Mouse (Mus musculus): Measurements from ENCODE around the gene Rps6ka1. TPM values are rescaled to one million over a fixed set of nuclear protein-coding genes. Genes with fewer than 3 reads are reported as not detected.
A peak's percentile ranks its signal among the peaks of the same experiment; 100 is the strongest.

The Rps6ka1 gene
- polyA plus RNA-seq, 1 experiment from 2014 or later = 30.0 TPM

GRCm38 (mm10) chr4:133885991-133886501, 1.6 kb downstream of the Rps6ka1 start:
- H3K9me3 ChIP-seq (ENCODE audit: control insufficient read depth, low read length) = no peaks in the 10 kb centered on the region
- ATAC-seq (ENCODE audit: insufficient read depth, low FRiP score, low TSS enrichment) (no peak), DNase-seq (ENCODE audit: low spot score) (no peak)
- peak overlapping the region; percentile 24; the same call in 1 of the 2 replicates for H3K4me2 ChIP-seq (ENCODE audit: low read depth)
- WGBS = 10% methylated on average over 10 of the region's 10 CpGs
- H3K36me3 ChIP-seq (ENCODE audit: control insufficient read depth, insufficient read depth, low read length) = no peaks in the 10 kb centered on the region
- no peaks in the 10 kb centered on the region for H3K27me3 ChIP-seq (ENCODE audit: control insufficient read depth, insufficient read depth, low read length)
- 0 out of 2 replicates have a peak, but pooled peaks cover 2% of the 10 kb centered on the region for H3K4me1 ChIP-seq (ENCODE audit: control insufficient read depth, insufficient read depth, low read length)
- H3K4me3 ChIP-seq (ENCODE audit: low read depth, low read length) = no peak overlapping the region
- no peak overlapping the region for H3K9ac ChIP-seq (ENCODE audit: low read length)
- H3K27ac ChIP-seq (ENCODE audit: low read depth, low read length) = no peak overlapping the region

DNA sequence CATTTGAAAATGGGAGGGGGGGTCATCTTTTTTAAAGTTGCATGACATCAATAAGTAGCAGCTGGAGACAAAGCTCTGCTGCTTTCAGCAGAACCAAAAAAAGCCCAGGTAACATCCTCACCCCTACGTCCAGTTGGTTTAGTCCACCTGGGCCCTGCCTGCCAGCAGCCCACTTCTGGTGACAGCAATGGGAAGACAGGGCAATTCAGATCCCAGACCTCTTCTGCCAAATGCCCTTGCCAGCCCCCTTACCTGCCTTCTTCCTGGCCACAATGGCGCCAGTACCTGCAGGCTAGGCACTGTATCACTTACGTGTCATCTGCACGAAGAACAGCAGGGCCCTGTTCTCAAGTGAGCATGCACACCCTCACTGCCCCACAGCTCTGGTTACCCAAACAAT, 2.3 kb downstream of the Rps6ka1 start:
- 81% methylated on average over 4 of the region's 4 CpGs for WGBS
- Histone ChIP-seq H3K4me1 (ENCODE audit: control insufficient read depth, insufficient read depth, low read length) (0 out of 2 replicates have a peak, but pooled peaks cover 2% of the 10 kb centered on the region), H3K27me3 (ENCODE audit: control insufficient read depth, insufficient read depth, low read length) (no peaks in the 10 kb centered on the region), H3K9ac (ENCODE audit: low read length) (no peak overlapping the region), H3K36me3 (ENCODE audit: control insufficient read depth, insufficient read depth, low read length) (no peaks in the 10 kb centered on the region), H3K9me3 (ENCODE audit: control insufficient read depth, low read length) (no peaks in the 10 kb centered on the region), H3K4me2 (ENCODE audit: low read depth) (no peak overlapping the region; the same call in 1 of the 2 replicates), H3K27ac (ENCODE audit: low read depth, low read length) (no peak overlapping the region), H3K4me3 (ENCODE audit: low read depth, low read length) (no peak overlapping the region)
- ATAC-seq (ENCODE audit: insufficient read depth, low FRiP score, low TSS enrichment) (no peak), DNase-seq (ENCODE audit: low spot score) (no peak)

- H3K27me3 ChIP-seq (ENCODE audit: control insufficient read depth, insufficient read depth, low read length) = no peaks in the 10 kb centered on the region
- no peak overlapping the region for H3K4me2 ChIP-seq (ENCODE audit: low read depth)
- 92% methylated on average over 3 of the region's 3 CpGs for WGBS
- no peak for DNase-seq (ENCODE audit: low spot score)
- no peak overlapping the region for H3K9ac ChIP-seq (ENCODE audit: low read length)
- H3K4me1 ChIP-seq (ENCODE audit: control insufficient read depth, insufficient read depth, low read length) = 0 out of 2 replicates have a peak, but pooled peaks cover 2% of the 10 kb centered on the region
- H3K9me3 ChIP-seq (ENCODE audit: control insufficient read depth, low read length) = no peaks in the 10 kb centered on the region
- no peak overlapping the region for H3K27ac ChIP-seq (ENCODE audit: low read depth, low read length)
- H3K4me3 ChIP-seq (ENCODE audit: low read depth, low read length) = no peak overlapping the region
- no peak for ATAC-seq (ENCODE audit: insufficient read depth, low FRiP score, low TSS enrichment)
- H3K36me3 ChIP-seq (ENCODE audit: control insufficient read depth, insufficient read depth, low read length) = no peaks in the 10 kb centered on the region
These were observed 2.7 kb downstream of the Rps6ka1 start for GRCm38 (mm10) chr4:133884888-133885287.

DNA sequence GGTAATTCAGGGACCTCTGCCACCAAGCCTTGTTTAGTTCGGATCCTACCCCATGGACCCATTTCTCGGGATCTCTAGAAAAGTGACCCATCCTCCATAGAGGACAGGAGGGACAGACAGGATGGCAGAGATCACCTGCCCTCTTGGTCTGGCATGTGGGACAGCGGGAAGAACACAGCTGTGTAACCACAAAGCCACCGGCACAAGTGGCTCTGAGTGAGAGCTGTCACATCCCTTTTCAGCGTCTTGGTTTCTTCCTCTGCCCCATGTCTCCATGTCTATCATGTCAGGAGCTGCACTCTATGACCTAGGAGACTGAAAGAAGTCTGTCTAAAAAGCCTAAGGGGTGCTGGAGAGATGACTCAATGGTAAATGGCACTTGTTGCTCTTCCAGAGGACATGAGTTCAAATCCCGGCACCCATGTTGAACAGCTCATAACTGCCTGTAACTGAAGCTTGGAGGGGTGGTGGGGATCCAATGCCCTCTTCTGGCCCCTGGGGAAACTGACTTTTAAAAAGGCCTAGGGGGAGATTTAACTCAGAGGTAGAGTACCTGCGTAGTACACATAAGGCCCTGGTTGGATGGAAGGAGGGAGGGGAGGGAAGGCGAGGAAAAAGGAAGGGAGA, 3.4 kb downstream of the Rps6ka1 start:
- H3K27ac ChIP-seq (ENCODE audit: low read depth, low read length) = no peak overlapping the region

DNA sequence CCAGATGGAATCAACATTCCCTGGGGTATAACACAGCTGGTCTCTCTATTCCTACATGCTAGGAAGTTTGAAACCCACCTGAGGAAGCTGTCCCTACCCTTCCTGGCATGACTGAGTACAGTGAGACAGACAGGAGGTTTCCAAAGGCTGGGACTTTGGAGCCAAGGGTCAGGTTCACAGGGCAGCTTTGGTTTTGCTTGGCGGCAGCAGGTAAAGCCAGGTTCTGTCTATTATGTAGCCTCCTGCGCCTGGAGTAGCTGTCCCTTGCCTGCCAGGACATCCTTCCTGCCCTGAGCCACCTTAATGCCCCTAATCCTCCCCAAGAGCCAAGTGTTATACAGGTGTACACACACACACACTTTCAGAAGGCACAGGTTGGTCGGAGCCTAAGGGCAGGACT, 5.7 kb downstream of the Rps6ka1 start:
- 83% methylated on average over 3 of the region's 3 CpGs for WGBS
- H3K4me2 ChIP-seq (ENCODE audit: low read depth) = no peak overlapping the region
- H3K27me3 ChIP-seq (ENCODE audit: control insufficient read depth, insufficient read depth, low read length) = no peaks in the 10 kb centered on the region
- no peaks in the 10 kb centered on the region for H3K9me3 ChIP-seq (ENCODE audit: control insufficient read depth, low read length)
- no peak overlapping the region for H3K27ac ChIP-seq (ENCODE audit: low read depth, low read length)
- no peak overlapping the region for H3K4me3 ChIP-seq (ENCODE audit: low read depth, low read length)
- H3K4me1 ChIP-seq (ENCODE audit: control insufficient read depth, insufficient read depth, low read length) = 0 out of 2 replicates have a peak, but pooled peaks cover 2% of the 10 kb centered on the region
- no peaks in the 10 kb centered on the region for H3K36me3 ChIP-seq (ENCODE audit: control insufficient read depth, insufficient read depth, low read length)
- no peak for DNase-seq (ENCODE audit: low spot score)
- H3K9ac ChIP-seq (ENCODE audit: low read length) = no peak overlapping the region
- ATAC-seq (ENCODE audit: insufficient read depth, low FRiP score, low TSS enrichment) = no peak

More for the DNA sequence above, 3.4 kb downstream of the Rps6ka1 start:
- H3K4me3 ChIP-seq (ENCODE audit: low read depth, low read length) = no peak overlapping the region
- DNase-seq (ENCODE audit: low spot score) (no peak), ATAC-seq (ENCODE audit: insufficient read depth, low FRiP score, low TSS enrichment) (no peak)
- no peaks in the 10 kb centered on the region for H3K36me3 ChIP-seq (ENCODE audit: control insufficient read depth, insufficient read depth, low read length)
- H3K9me3 ChIP-seq (ENCODE audit: control insufficient read depth, low read length) = no peaks in the 10 kb centered on the region
- 0 out of 2 replicates have a peak, but pooled peaks cover 2% of the 10 kb centered on the region for H3K4me1 ChIP-seq (ENCODE audit: control insufficient read depth, insufficient read depth, low read length)
- WGBS = 92% methylated on average over 8 of the region's 8 CpGs
- H3K4me2 ChIP-seq (ENCODE audit: low read depth) = no peak overlapping the region
- no peak overlapping the region for H3K9ac ChIP-seq (ENCODE audit: low read length)
- H3K27me3 ChIP-seq (ENCODE audit: control insufficient read depth, insufficient read depth, low read length) = no peaks in the 10 kb centered on the region

- Histone ChIP-seq H3K27me3 (ENCODE audit: control insufficient read depth, insufficient read depth, low read length) (no peaks in the 10 kb centered on the region), H3K4me2 (ENCODE audit: low read depth) (no peak overlapping the region), H3K4me1 (ENCODE audit: control insufficient read depth, insufficient read depth, low read length) (0 out of 2 replicates have a peak, but pooled peaks cover 2% of the 10 kb centered on the region), H3K9me3 (ENCODE audit: control insufficient read depth, low read length) (no peaks in the 10 kb centered on the region), H3K9ac (ENCODE audit: low read length) (no peak overlapping the region), H3K27ac (ENCODE audit: low read depth, low read length) (no peak overlapping the region), H3K36me3 (ENCODE audit: control insufficient read depth, insufficient read depth, low read length) (no peaks in the 10 kb centered on the region), H3K4me3 (ENCODE audit: low read depth, low read length) (no peak overlapping the region)
- 83% methylated on average over 4 of the region's 4 CpGs for WGBS
- ATAC-seq (ENCODE audit: insufficient read depth, low FRiP score, low TSS enrichment) = no peak
- DNase-seq (ENCODE audit: low spot score) = no peak
These were observed 6.2 kb downstream of the Rps6ka1 start for GRCm38 (mm10) chr4:133881399-133881798.

DNA sequence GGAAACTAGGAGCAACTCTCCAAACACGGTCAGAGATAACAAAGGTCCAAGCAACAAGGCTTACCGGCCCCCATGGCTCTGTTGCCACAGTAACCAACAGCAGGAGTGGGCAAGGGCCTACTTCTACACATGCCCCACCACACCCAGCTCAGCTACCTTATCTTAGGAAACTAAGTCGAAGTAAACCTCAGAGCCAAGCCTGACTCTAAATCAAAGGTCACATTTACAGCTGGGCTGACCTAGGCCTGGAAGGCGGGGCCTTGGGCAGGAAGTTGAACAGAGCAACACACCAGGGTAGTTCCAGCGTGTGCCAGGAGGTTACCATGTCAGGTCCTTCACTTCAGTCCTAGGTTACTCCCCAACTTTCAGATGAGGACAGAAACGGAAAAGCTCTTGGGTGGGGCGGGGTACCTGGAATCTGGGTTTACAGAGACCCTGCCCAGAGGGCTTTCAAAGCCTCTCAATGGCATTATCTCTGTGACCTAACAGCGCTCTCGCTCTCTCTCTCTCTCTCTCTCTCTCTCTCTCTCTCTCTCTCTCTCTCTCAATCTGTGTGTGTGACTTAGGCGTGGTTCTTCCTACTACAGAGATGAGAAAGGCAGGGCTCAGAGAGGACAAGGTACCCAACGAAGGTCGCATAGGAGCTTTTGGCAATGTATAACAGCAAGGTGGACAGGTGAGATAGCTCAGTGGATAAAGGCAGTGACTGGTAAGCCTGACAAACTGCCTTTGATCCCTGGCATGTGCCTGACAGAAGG, 8.3 kb downstream of the Rps6ka1 start:
- Histone ChIP-seq H3K36me3 (ENCODE audit: control insufficient read depth, insufficient read depth, low read length) (no peaks in the 10 kb centered on the region), H3K27me3 (ENCODE audit: control insufficient read depth, insufficient read depth, low read length) (no peaks in the 10 kb centered on the region), H3K4me2 (ENCODE audit: low read depth) (no peak overlapping the region), H3K9ac (ENCODE audit: low read length) (no peak overlapping the region), H3K4me1 (ENCODE audit: control insufficient read depth, insufficient read depth, low read length) (no peaks in the 10 kb centered on the region), H3K4me3 (ENCODE audit: low read depth, low read length) (no peak overlapping the region), H3K27ac (ENCODE audit: low read depth, low read length) (no peak overlapping the region), H3K9me3 (ENCODE audit: control insufficient read depth, low read length) (no peaks in the 10 kb centered on the region)
- no peak for DNase-seq (ENCODE audit: low spot score)
- no peak for ATAC-seq (ENCODE audit: insufficient read depth, low FRiP score, low TSS enrichment)
- 69% methylated on average over 12 of the region's 12 CpGs for WGBS

DNA sequence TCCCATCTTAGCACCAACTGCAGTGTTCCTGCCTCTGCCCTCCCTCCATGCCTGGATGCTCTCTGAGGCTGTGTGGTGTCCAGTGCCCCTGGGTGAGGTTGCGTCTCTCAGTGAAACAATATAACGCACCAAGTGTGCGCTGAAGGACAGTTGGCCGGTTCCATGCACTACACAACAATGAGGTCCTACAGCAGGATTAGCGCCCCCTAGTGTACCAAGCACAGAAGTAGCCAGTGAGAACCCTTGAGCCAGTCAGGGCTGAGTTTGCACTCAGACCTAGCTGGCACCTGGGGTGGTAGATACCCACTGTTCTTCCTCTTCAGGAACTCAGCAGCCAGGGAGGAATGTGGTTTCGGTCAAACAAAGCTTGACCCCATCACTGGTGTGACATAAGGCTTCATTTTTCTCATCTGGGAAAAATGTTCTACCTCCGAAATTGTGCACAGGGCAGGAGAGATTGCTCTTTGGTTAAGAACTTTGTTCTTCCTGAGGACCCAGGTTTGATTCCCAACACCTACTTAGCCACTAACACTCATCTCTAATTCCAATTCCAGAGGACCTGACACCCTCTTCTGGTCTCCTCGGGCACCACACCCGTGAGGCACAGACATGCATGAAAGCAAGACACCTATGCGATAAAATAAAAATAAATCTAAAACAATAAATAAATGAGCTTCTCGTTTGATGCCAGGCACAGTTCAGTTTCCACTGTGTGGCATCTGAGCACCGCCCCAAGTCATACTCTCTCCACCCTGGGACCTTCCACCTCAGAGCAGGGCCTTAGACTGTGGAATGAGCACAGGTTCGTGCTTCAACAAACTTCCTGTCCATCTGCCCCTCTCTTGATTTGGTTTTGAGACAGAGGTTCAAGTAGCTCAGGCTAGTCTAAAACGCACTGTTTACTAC, 9.5 kb downstream of the Rps6ka1 start:
- Histone ChIP-seq H3K4me3 (ENCODE audit: low read depth, low read length) (no peak overlapping the region), H3K4me2 (ENCODE audit: low read depth) (no peak overlapping the region), H3K27me3 (ENCODE audit: control insufficient read depth, insufficient read depth, low read length) (no peaks in the 10 kb centered on the region), H3K4me1 (ENCODE audit: control insufficient read depth, insufficient read depth, low read length) (no peaks in the 10 kb centered on the region), H3K9ac (ENCODE audit: low read length) (no peak overlapping the region), H3K9me3 (ENCODE audit: control insufficient read depth, low read length) (no peaks in the 10 kb centered on the region), H3K36me3 (ENCODE audit: control insufficient read depth, insufficient read depth, low read length) (no peaks in the 10 kb centered on the region), H3K27ac (ENCODE audit: low read depth, low read length) (no peak overlapping the region)
- ATAC-seq (ENCODE audit: insufficient read depth, low FRiP score, low TSS enrichment) = no peak
- WGBS = 86% methylated on average over 14 of the region's 14 CpGs
- DNase-seq (ENCODE audit: low spot score) = no peak
